ENCODE assay signal across 24 mouse cellular contexts in genomic region chr11:3946386-3946785, GRCm38 (mm10). TPM values are rescaled to one million over a fixed set of nuclear protein-coding genes. Genes with fewer than 3 reads are reported as not detected.
DNase-seq lines count a peak whose midpoint lies in the region; TF ChIP-seq lines count a peak whose summit lies in the region.
"Had no signal": no experiment of that assay in that cellular context is flagged by ENCODE, and none has a peak within 500 bp of the region (broad histone marks: within the 10 kb centered on the region; RNA-seq: fewer than 3 reads in every experiment).

No protein-coding gene starts in this region.

- peak overlapping the region; percentile 51 for H3K27ac ChIP-seq in ES-Bruce4 (ENCODE audit: insufficient read depth, low read length)
- H3K27ac ChIP-seq: embryonic facial prominence, embryonic 10.5 days; embryonic facial prominence, embryonic 12.5 days; forebrain, embryonic 13.5 days; forebrain, embryonic 15.5 days had no signal

- H3K4me1 ChIP-seq in E14TG2a.4 (replicated peaks; ENCODE audit: low read depth, low read length), result peaks cover 36% of the 10 kb centered on the region
- H3K4me1 ChIP-seq in ES-Bruce4 (ENCODE audit: control insufficient read depth, insufficient read depth, low read length), result no peaks in the 10 kb centered on the region
- H3K4me1 ChIP-seq: embryonic facial prominence, embryonic 10.5 days; embryonic facial prominence, embryonic 12.5 days; forebrain, embryonic 13.5 days; forebrain, embryonic 15.5 days had no signal

- H3K36me3 ChIP-seq in E14TG2a.4 (ENCODE audit: insufficient read depth, low read length) (no peaks in the 10 kb centered on the region), ES-Bruce4 (ENCODE audit: control insufficient read depth, insufficient read depth, low read length, poor library complexity, severe bottlenecking) (no peaks in the 10 kb centered on the region)
- H3K36me3 ChIP-seq: embryonic facial prominence, embryonic 10.5 days; embryonic facial prominence, embryonic 12.5 days; forebrain, embryonic 15.5 days; G1E had no signal

- TF ChIP-seq EP300 in ES-Bruce4 (IDR thresholded peaks at IDR 0.05; ENCODE audit: insufficient read depth, low read depth, low read length), result no peak

- TF ChIP-seq POLR2A in ES-Bruce4 (IDR thresholded peaks at IDR 0.05; ENCODE audit: insufficient read depth, low read length), result no peak

- H3K9me3 ChIP-seq in E14TG2a.4 (ENCODE audit: low read length) (no peaks in the 10 kb centered on the region), ES-Bruce4 (replicated peaks; ENCODE audit: control insufficient read depth, insufficient read depth, low read length, poor library complexity, severe bottlenecking) (no peaks in the 10 kb centered on the region)
- H3K9me3 ChIP-seq: embryonic facial prominence, embryonic 10.5 days; embryonic facial prominence, embryonic 12.5 days; forebrain, embryonic 13.5 days; forebrain, embryonic 15.5 days; G1E had no signal

- DNase-seq in kidney, adult 9 months, result peak; percentile 11
- DNase-seq in kidney, adult 11 months, result no peak
- DNase-seq in R1 (ENCODE audit: low read depth, low spot score), result peak; percentile 55
- no peak for DNase-seq in left cerebral cortex, adult 9 months (ENCODE audit: low spot score in 2 of 2)
- no peak for DNase-seq in gastrocnemius, postnatal 25 days
- no peak for DNase-seq in left cerebral cortex, postnatal 10 days (ENCODE audit: extremely low spot score in 1 of 2, low spot score in 2 of 2)
- DNase-seq: adrenal gland, adult 2 months; adrenal gland, postnatal 10 days; adrenal gland, postnatal 25 days; cerebellum, adult 11-12 months; cerebellum, adult 2 months; cerebellum, adult 9-10 months; cerebellum, postnatal 25 days; forebrain, postnatal 0 days had no signal

- H3K4me3 ChIP-seq in E14TG2a.4 (replicated peaks; ENCODE audit: low read length) (peak overlapping the region; percentile 68), ES-Bruce4 (ENCODE audit: low read depth, low read length) (no peak overlapping the region)
- H3K4me3 ChIP-seq: embryonic facial prominence, embryonic 12.5 days; forebrain, embryonic 13.5 days; forebrain, embryonic 15.5 days had no signal

- no peak overlapping the region for H3K9ac ChIP-seq in ES-Bruce4 (ENCODE audit: low read depth, poor library complexity, severe bottlenecking)
- H3K9ac ChIP-seq: embryonic facial prominence, embryonic 12.5 days; forebrain, embryonic 13.5 days; forebrain, embryonic 15.5 days; forebrain, postnatal 0 days had no signal

- TF ChIP-seq CTCF in E14TG2a.4 (conservative IDR thresholded peaks at IDR 0.05; ENCODE audit: low read length) (no peak), ES-Bruce4 (IDR thresholded peaks at IDR 0.05; ENCODE audit: low read depth, low read length) (no peak)

- intact Hi-C loops in left cerebral cortex, postnatal 10 days (cut with DNase I), result no loop called here

- H3K27me3 ChIP-seq in E14TG2a.4 (ENCODE audit: insufficient read depth, low read length) (no peaks in the 10 kb centered on the region), ES-Bruce4 (ENCODE audit: control insufficient read depth, insufficient read depth, low read length, poor library complexity, severe bottlenecking) (no peaks in the 10 kb centered on the region)
- H3K27me3 ChIP-seq: embryonic facial prominence, embryonic 12.5 days; forebrain, embryonic 15.5 days had no signal

RNA-seq across cellular contexts. Expression of gene Tcn2, which starts 14.4 kb away (rescaled TPM):
- 45.8 and 47.8 TPM in 2 replicates for polyA plus RNA-seq in ES-Bruce4 (2011; ENCODE audit: insufficient read depth, insufficient read length, low read depth, missing spikeins)
- 10 to 100 TPM; 11.6 to 22.6 TPM for total RNA-seq in gastrocnemius, postnatal 25 days (2021)
- total RNA-seq in left cerebral cortex, postnatal 10 days (2021), result 10 to 100 TPM; 13.0 to 14.5 TPM

RNA-seq across cellular contexts. Expression of gene Pes1, which starts 17.4 kb away (rescaled TPM):
- 248 and 252 TPM in 2 replicates for polyA plus RNA-seq in ES-Bruce4 (2011; ENCODE audit: insufficient read depth, insufficient read length, low read depth, missing spikeins)
- 10 to 100 TPM; 24.3 to 31.2 TPM for total RNA-seq in gastrocnemius, postnatal 25 days (2021)
- total RNA-seq in left cerebral cortex, postnatal 10 days (2021), result 10 to 100 TPM; 34.3 to 47.9 TPM

RNA-seq across cellular contexts. Expression of gene 4930556J24Rik, which starts 30.2 kb away (rescaled TPM):
- polyA plus RNA-seq in ES-Bruce4 (2011; ENCODE audit: insufficient read depth, insufficient read length, low read depth, missing spikeins), result not detected in 2 replicates
- total RNA-seq in gastrocnemius, postnatal 25 days (2021), result not detected
- total RNA-seq in left cerebral cortex, postnatal 10 days (2021), result under 1 TPM; 0.28 TPM
- total RNA-seq: adrenal gland, adult 2 months; adrenal gland, postnatal 10 days; adrenal gland, postnatal 25 days; forebrain, postnatal 0 days had no signal
- polyA plus RNA-seq: adrenal gland, adult 2 months; brain, embryonic 14.5 days; embryonic facial prominence, embryonic 14.5 days; forebrain, embryonic 11.5 days; forebrain, embryonic 13.5 days; forebrain, embryonic 15.5 days; forebrain, postnatal 0 days; G1E had no signal

RNA-seq across cellular contexts. Expression of gene Slc35e4, which starts 31.9 kb away (rescaled TPM):
- polyA plus RNA-seq in ES-Bruce4 (2011; ENCODE audit: insufficient read depth, insufficient read length, low read depth, missing spikeins), result 2.9 and 3.1 TPM in 2 replicates
- total RNA-seq in gastrocnemius, postnatal 25 days (2021), result 10 to 100 TPM; 13.0 to 14.2 TPM
- total RNA-seq in left cerebral cortex, postnatal 10 days (2021), result 10 to 100 TPM; 25.2 to 27.7 TPM
- polyA plus RNA-seq: G1E had no signal

RNA-seq across cellular contexts. Expression of gene Gal3st1, which starts 37.0 kb away (rescaled TPM):
- 1.6 and 1.8 TPM in 2 replicates for polyA plus RNA-seq in ES-Bruce4 (2011; ENCODE audit: insufficient read depth, insufficient read length, low read depth, missing spikeins)
- total RNA-seq in gastrocnemius, postnatal 25 days (2021), result under 1 TPM; 0.51 to 0.78 TPM
- total RNA-seq in left cerebral cortex, postnatal 10 days (2021), result 1 to 10 TPM; 9.2 to 9.9 TPM
- total RNA-seq: G1E had no signal
- polyA plus RNA-seq: G1E had no signal

Comparison
In these comparisons a context has a peak if more than half of its experiments do, and no peak if none do; other contexts are left out.
1. DNase-seq: peak in kidney, adult 9 months (single experiment) and R1 (single experiment); none in kidney, adult 11 months (single experiment), left cerebral cortex, adult 9 months (0 of 2), gastrocnemius, postnatal 25 days (single experiment) and left cerebral cortex, postnatal 10 days (0 of 2).